Mouse (Mus musculus): ENCODE data around the gene Ogdhl.
"Not testable (repeated sequence)": the region's sequence is repeated elsewhere in the genome, so short reads cannot be mapped to it uniquely, and the experiment has no call there.

Gene Ogdhl

DNA sequence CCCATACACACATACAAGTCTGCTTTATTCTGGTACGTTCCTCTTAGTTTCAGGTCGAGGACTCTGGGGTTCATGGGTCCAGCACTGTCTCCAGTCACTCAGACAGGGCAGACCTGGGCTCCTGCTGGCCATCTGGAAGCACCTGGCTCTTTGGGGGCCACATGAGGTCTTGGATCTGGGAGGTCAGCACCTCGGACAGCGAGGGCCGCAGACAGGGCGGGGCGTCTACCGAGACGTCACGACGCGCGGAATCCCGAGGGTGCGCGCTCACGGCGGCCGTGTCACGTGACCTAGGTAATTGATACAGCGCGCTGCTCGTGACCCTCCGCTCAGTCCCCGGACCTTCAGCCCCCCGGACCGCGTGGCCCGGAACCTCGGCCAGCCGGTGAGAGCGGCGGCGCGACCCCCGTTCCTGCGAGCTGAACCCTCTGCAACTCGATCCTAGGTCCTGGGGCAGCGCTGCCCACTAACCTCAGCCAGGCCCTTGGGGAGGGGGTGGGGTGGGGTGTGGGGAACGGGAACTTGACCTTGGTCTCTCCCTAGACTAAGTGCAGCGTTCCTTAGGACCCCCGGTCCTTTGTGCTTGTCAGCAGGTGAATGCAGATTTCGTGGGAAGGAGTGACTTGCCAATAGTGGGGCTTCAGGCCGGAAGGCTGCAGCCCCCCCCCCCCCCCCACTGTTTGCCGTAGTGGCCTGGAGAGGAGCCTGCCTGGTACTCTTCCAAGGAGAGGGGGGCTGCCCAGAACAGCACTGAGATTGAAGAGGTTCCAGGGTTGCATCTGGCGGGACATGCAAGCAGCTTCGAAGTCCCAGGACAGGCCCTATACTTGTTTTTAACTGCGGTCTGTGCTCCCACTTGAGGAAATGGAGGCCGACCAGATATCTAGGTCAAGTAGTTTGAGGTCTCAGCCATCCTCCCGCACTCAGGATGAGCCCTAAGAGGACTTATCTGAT lies at the start of gene Ogdhl:
Gene Ogdhl (plus strand): TSS at position 288 of the 954 bp plus-strand sequence.
- peak; percentile 31 to 56 for DNase-seq

- DNase-seq = no peak
Observed at GRCm38 (mm10) chr14:32301622-32302021, 20.2 kb upstream of the Ogdhl start.

- no peak for DNase-seq
Observed at GRCm38 (mm10) chr14:32302423-32302822, 19.4 kb upstream of the Ogdhl start.

- DNase-seq = no peak
Observed at GRCm38 (mm10) chr14:32304921-32305320, 16.9 kb upstream of the Ogdhl start.

- DNase-seq = peak; percentile 6 to 70
Observed at GRCm38 (mm10) chr14:32309876-32310275, 11.9 kb upstream of the Ogdhl start.

GRCm38 (mm10) chr14:32311381-32312035 lies 10.3 kb upstream of the Ogdhl start:
- DNase-seq = no peak

- DNase-seq = no peak
Observed at GRCm38 (mm10) chr14:32317822-32318221, 4.0 kb upstream of the Ogdhl start.

DNA sequence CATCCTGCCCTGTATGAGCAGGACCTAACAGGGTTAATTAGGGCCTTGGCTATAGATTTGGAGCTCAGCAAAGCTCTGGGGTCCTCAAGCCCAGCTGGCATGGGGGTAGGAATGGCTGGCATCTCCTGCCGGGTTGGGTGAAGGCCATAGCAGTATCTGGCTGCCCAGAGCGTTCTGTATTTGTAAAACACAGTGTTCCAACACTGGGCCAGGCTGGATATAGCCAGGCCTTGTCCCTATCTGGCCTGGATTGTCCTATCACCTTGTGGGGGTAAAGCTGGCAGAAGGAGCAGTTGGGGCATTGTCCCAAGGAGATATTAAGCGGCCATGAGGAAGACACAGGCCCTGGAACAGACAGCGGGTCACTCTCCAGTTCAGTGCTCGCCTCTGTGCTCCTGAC lies 1.4 kb downstream of the Ogdhl start:
- DNase-seq = no peak

- no peak for DNase-seq
Observed at GRCm38 (mm10) chr14:32327366-32327765, 5.5 kb downstream of the Ogdhl start.

DNA sequence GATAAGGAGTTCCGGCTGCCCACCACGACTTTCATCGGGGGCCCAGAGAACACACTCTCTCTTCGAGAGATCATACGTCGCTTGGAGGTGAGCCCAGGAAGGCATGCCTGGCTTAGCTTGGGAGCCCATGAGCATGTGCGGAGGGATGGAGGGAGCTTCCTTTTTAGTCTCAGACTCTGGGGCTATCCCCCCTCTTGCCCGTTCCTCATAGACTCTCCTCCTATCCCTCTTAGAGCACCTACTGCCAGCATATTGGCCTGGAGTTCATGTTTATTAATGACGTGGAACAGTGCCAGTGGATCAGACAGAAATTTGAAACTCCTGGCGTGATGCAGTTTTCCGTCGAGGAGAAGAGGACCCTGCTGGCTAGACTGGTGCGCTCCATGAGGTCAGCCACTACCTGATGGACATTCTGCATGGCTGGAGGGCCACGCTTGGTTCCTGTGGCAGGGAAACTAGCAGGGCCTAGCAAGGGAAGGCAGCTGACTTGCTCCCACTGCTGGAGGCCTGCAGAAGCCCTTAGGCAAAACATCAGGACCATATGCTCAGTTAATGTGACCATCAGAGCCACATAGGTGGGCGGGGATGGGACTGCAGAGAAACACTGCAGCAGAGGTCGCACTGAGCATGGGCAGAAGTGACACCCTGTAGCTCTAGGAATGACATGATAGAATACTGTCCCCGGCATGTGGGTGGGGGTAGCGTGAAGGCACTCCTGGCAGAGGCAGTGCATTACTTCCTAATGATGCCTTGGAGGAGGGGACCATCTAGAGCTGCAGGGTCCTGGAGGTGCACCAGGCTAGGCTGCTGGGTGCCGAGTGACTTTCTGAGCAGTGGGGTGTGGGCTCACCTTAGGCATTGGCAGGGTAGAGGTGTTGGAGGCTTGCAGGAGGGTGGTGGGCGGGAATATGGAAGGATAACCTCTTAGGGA lies 11.0 kb downstream of the Ogdhl start:
- no peak for DNase-seq

- no peak for DNase-seq
Observed at GRCm38 (mm10) chr14:32336021-32336420, 14.2 kb downstream of the Ogdhl start.

- DNase-seq = no peak
Observed at GRCm38 (mm10) chr14:32336547-32336946, 14.7 kb downstream of the Ogdhl start.

GRCm38 (mm10) chr14:32341823-32342222 lies 20.0 kb downstream of the Ogdhl start:
- no peak for DNase-seq

- no peak for DNase-seq
Observed at GRCm38 (mm10) chr14:32344176-32344575, 22.4 kb downstream of the Ogdhl start.

DNA sequence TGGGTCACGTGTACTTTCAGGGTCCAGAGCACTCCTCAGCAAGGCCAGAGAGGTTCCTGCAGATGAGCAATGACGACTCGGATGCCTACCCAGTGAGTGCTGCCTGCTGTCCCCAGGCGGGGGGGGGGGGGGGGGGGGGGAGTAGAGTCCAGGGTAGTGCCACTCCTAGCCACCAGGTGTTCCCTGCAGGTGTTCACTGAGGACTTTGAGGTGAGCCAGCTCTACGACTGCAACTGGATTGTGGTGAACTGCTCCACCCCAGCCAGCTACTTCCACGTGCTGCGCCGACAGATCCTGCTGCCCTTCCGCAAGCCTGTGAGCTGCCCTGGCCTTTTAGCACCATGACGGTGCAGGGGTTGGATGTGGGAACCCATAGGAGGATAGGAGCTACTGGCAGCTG lies 22.9 kb downstream of the Ogdhl start:
- DNase-seq = no peak

DNA sequence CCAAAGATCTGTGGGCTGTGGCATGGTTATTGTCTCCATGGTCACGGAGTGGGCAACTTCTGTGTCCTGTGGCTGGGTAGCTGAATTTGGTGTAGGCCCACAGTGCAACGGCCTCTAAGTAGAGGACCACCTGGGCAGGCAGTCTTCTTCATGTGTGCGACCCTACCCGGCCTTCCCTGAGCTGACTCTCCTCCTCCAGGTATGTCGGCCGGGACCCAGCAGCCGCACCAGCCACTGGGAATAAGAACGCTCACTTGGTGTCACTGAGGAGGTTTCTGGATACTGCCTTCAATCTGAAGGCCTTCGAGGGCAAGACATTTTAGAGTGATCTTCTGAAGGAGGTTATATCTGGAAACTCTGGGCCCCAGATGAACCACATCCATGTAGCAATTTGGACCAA lies 25.5 kb downstream of the Ogdhl start:
- no peak for DNase-seq

- not testable (repeated sequence) for DNase-seq
Observed at GRCm38 (mm10) chr14:32351181-32351920, 29.5 kb downstream of the Ogdhl start.

DNA sequence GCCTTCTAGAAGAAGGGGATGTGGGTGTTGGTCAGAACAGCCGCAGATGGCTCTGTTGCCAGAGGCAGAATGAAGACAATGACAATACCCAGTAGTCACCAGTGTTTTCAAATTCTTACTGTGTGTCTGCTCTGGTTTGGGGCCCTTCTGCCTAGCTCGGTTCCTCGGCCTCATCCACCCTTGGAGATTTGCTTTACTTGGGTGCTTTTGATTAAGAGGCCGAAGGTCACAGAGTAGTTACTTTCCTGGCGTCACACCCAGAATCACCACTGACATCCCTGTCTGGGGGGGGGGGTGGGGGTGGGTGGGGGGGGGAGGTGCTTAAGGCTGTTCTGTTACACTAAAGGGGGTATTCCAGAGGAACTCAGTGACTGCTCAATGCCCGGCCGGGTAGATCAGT lies 42.5 kb downstream of the Ogdhl start:
- no peak for DNase-seq

- DNase-seq = no peak
Observed at GRCm38 (mm10) chr14:32369756-32370155, 47.9 kb downstream of the Ogdhl start.

GRCm38 (mm10) chr14:32372510-32372909 lies 50.7 kb downstream of the Ogdhl start:
- DNase-seq = no peak

- DNase-seq = no peak
Observed at GRCm38 (mm10) chr14:32379395-32380098, 57.7 kb downstream of the Ogdhl start.

GRCm38 (mm10) chr14:32380099-32380480 lies 58.3 kb downstream of the Ogdhl start:
- peak in 1 of 2 experiments; percentile 4 for DNase-seq

Data from kidney, adult 8-10 months (tissue).